Comparison of ENCODE assay signal across 7 mouse cellular contexts in the genomic region with DNA sequence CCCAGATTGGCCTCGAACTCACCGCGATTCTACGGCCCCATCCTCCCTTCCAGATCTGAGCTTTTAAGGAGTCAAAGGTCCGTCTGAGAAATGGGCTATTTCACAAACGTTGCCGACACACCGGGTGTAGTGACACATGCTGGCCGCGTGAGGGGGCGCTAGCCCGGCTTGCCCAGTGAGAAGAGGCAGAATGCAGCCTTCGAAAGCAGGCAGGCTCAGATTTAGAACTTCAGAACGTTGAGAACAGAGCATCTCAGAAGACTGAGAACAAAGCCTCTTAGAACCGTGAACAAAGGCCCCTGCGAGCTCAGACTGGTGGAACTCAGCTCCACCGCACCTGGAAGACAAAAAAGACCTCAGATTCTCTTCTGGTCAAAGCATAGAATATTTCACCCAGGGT. TPM values are rescaled to one million over a fixed set of nuclear protein-coding genes. Genes with fewer than 3 reads are reported as not detected.
DNase-seq lines count a peak whose midpoint lies in the region; ATAC-seq and TF ChIP-seq lines count a peak whose summit lies in the region.

No protein-coding gene starts in this region.

- peak; percentile 42 for ATAC-seq in activated CD4-positive, CD25-positive, alpha-beta regulatory T cell, adult 4 months
- ATAC-seq in megakaryocyte progenitor cell, adult 5-6 weeks (replicated peaks; ENCODE audit: poor library complexity) = peak; percentile 66

- H3K27ac ChIP-seq in cortical plate, adult 2 months (ENCODE audit: insufficient read depth, low read length) = peak overlapping the region; percentile 69

- TF ChIP-seq CTCF in cortical plate, adult 2 months (IDR thresholded peaks at IDR 0.05; ENCODE audit: extremely low read depth, insufficient read depth, low read length) = peak; percentile 86

- H3K4me3 ChIP-seq in cortical plate, adult 2 months (ENCODE audit: insufficient read depth, low read length) = peak overlapping the region; percentile 9; the same call in 1 of the 2 replicates

- intact Hi-C loops in left cerebral cortex, postnatal 10 days (cut with DNase I) = no loop called here

- peak; percentile 52 to 67 for DNase-seq in gastrocnemius, adult 8-10 months (ENCODE audit: low spot score in 2 of 2)
- DNase-seq in induced T-regulatory cell, adult 2 months (ENCODE audit: low read depth) = peak; percentile 91
- DNase-seq in left cerebral cortex, postnatal 10 days (ENCODE audit: extremely low spot score in 1 of 2, low spot score in 2 of 2) = peak; percentile 69 to 84
- peak; percentile 75 for DNase-seq in right cerebral cortex, postnatal 25 days

- no peak for TF ChIP-seq POLR2A in cortical plate, adult 2 months (IDR thresholded peaks at IDR 0.05; ENCODE audit: extremely low read depth, insufficient read depth, low read length)

- H3K4me1 ChIP-seq in cortical plate, adult 2 months (ENCODE audit: control insufficient read depth, insufficient read depth, low read length) = no peaks in the 10 kb centered on the region; the same call in 1 of the 2 replicates

RNA-seq across cellular contexts. Expression of a gene that starts 0.9 kb away (rescaled TPM):
- not detected for polyA plus RNA-seq in activated CD4-positive, CD25-positive, alpha-beta regulatory T cell, adult 4 months (2017; shearing (Covaris generic))
- 169 and 184 TPM in 2 replicates for polyA plus RNA-seq in cortical plate, adult 2 months (2012; rRNA removed)
- 1 to 10 TPM in 2 of 4 experiments, under 1 TPM in 2; 0.87 to 1.4 (median 1.1) TPM for total RNA-seq in gastrocnemius, adult 8-10 months (2022)
- total RNA-seq in left cerebral cortex, postnatal 10 days (2021) = 100 to 1,000 TPM; 103 TPM
- total RNA-seq in megakaryocyte progenitor cell, adult 5-6 weeks (2015) = not detected in 2 replicates
- 0.04 and 0.17 TPM in 2 replicates for total RNA-seq in megakaryocyte progenitor cell, adult 5-6 weeks (2017)

RNA-seq across cellular contexts. Expression of a gene that starts 17.4 kb away (rescaled TPM):
- not detected for polyA plus RNA-seq in activated CD4-positive, CD25-positive, alpha-beta regulatory T cell, adult 4 months (2017; shearing (Covaris generic))
- 8.3 and 10.9 TPM in 2 replicates for polyA plus RNA-seq in cortical plate, adult 2 months (2012; rRNA removed)
- under 1 TPM in 1 of 4 experiments, not detected in 3; 0.36 TPM for total RNA-seq in gastrocnemius, adult 8-10 months (2022)
- under 1 TPM; 0.73 to 0.81 TPM for total RNA-seq in left cerebral cortex, postnatal 10 days (2021)
- total RNA-seq in megakaryocyte progenitor cell, adult 5-6 weeks (2015) = not detected in 2 replicates
- not detected in 2 replicates for total RNA-seq in megakaryocyte progenitor cell, adult 5-6 weeks (2017)

RNA-seq across cellular contexts. Expression of a gene that starts 31.5 kb away (rescaled TPM):
- polyA plus RNA-seq in activated CD4-positive, CD25-positive, alpha-beta regulatory T cell, adult 4 months (2017; shearing (Covaris generic)) = 10 to 100 TPM; 45.7 to 47.6 TPM
- polyA plus RNA-seq in cortical plate, adult 2 months (2012; rRNA removed) = 6.5 and 6.8 TPM in 2 replicates
- 1 to 10 TPM; 2.5 to 4.1 (median 3.4) TPM for total RNA-seq in gastrocnemius, adult 8-10 months (2022)
- 1 to 10 TPM; 6.4 to 6.8 TPM for total RNA-seq in left cerebral cortex, postnatal 10 days (2021)
- 6.2 and 8.8 TPM in 2 replicates for total RNA-seq in megakaryocyte progenitor cell, adult 5-6 weeks (2015)
- 6.0 and 8.8 TPM in 2 replicates for total RNA-seq in megakaryocyte progenitor cell, adult 5-6 weeks (2017)

RNA-seq across cellular contexts. Expression of a gene that starts 32.1 kb away (rescaled TPM):
- 10 to 100 TPM; 11.8 to 13.2 TPM for polyA plus RNA-seq in activated CD4-positive, CD25-positive, alpha-beta regulatory T cell, adult 4 months (2017; shearing (Covaris generic))
- 0.08 and 0.17 TPM in 2 replicates for polyA plus RNA-seq in cortical plate, adult 2 months (2012; rRNA removed)
- under 1 TPM; 0.62 to 0.97 (median 0.93) TPM for total RNA-seq in gastrocnemius, adult 8-10 months (2022)
- under 1 TPM in 1 of 2 experiments, not detected in 1; 0.17 TPM for total RNA-seq in left cerebral cortex, postnatal 10 days (2021)
- 2.1 and 2.6 TPM in 2 replicates for total RNA-seq in megakaryocyte progenitor cell, adult 5-6 weeks (2015)
- total RNA-seq in megakaryocyte progenitor cell, adult 5-6 weeks (2017) = 1.8 and 4.0 TPM in 2 replicates

RNA-seq across cellular contexts. Expression of a gene that starts 49.7 kb away (rescaled TPM):
- polyA plus RNA-seq in activated CD4-positive, CD25-positive, alpha-beta regulatory T cell, adult 4 months (2017; shearing (Covaris generic)) = 100 to 1,000 TPM; 106 to 159 TPM
- polyA plus RNA-seq in cortical plate, adult 2 months (2012; rRNA removed) = 1,956 and 2,049 TPM in 2 replicates
- total RNA-seq in gastrocnemius, adult 8-10 months (2022) = 100 to 1,000 TPM; 386 to 534 (median 424) TPM
- total RNA-seq in left cerebral cortex, postnatal 10 days (2021) = 1,000 to 10,000 TPM; 2,071 to 2,081 TPM
- total RNA-seq in megakaryocyte progenitor cell, adult 5-6 weeks (2015) = 125 and 150 TPM in 2 replicates
- total RNA-seq in megakaryocyte progenitor cell, adult 5-6 weeks (2017) = 419 and 440 TPM in 2 replicates

Comparison
In these comparisons a context has a peak if more than half of its experiments do, and no peak if none do; other contexts are left out.
1. Peak in every context shown above with its lines: DNase-seq, ATAC-seq, H3K4me3 ChIP-seq and H3K27ac ChIP-seq.
2. RNA of a gene that starts 0.9 kb away (total RNA-seq): 103 TPM in left cerebral cortex, postnatal 10 days; 0.87 to 1.4 TPM in gastrocnemius, adult 8-10 months and 0.04 to 0.17 TPM in megakaryocyte progenitor cell, adult 5-6 weeks; every median in the first group is over 10 times any median in the second.